Mouse (Mus musculus) CD4-positive, CD25-positive, alpha-beta regulatory T cell, adult 4 months (primary cell): ENCODE data around the gene Ecm2. TPM values are rescaled to one million over a fixed set of nuclear protein-coding genes. Genes with fewer than 3 reads are reported as not detected.

ENCODE experiments used
- polyA plus RNA-seq, 2 experiments: library from polyadenylated mRNA; unstranded; fragments of 100-300 nt; shearing (Covaris generic); gene quantifications; one replicate each; pipeline ENCODE4 v1.2.1; 2017

Ecm2 gene
- polyA plus RNA-seq, 2 experiments from 2014 or later, result 0.05 to 0.14 TPM

Other genes with a start within 250 kb of the Ecm2 start
- 10 to 100 TPM; 17.9 to 23.2 TPM for gene Fgd3, start 184.5 kb upstream of the Ecm2 start, polyA plus RNA-seq
- 1 to 10 TPM; 5.9 to 6.1 TPM for gene Bicd2, start 163.2 kb upstream of the Ecm2 start, polyA plus RNA-seq
- 1 to 10 TPM; 3.9 to 7.1 TPM for gene Ippk, start 83.6 kb upstream of the Ecm2 start, polyA plus RNA-seq
- gene Tes3-ps, start 11.5 kb upstream of the Ecm2 start, polyA plus RNA-seq, result 1 to 10 TPM; 5.2 to 8.4 TPM
- not detected for gene Aspn, start 39.6 kb downstream of the Ecm2 start, polyA plus RNA-seq
- 1 to 10 TPM in 1 of 2 experiments, under 1 TPM in 1; 0.28 to 1.1 TPM for gene Omd, start 77.7 kb downstream of the Ecm2 start, polyA plus RNA-seq
- gene Ogn, start 103.2 kb downstream of the Ecm2 start, polyA plus RNA-seq, result under 1 TPM; 0.16 to 0.30 TPM
- 1 to 10 TPM; 3.0 to 4.0 TPM for gene Cenpp, start 148.0 kb downstream of the Ecm2 start, polyA plus RNA-seq
- 10 to 100 TPM; 48.0 to 55.4 TPM for gene Nol8, start 148.3 kb downstream of the Ecm2 start, polyA plus RNA-seq
- 10 to 100 TPM; 34.9 to 48.6 TPM for gene Iars, start 177.3 kb downstream of the Ecm2 start, polyA plus RNA-seq